Mouse (Mus musculus) liver, adult 2 months (tissue): ENCODE results near the gene Mapkbp1.

Experiments used
- CTCF ChIP-seq: fragments of 200-500 bp; IDR thresholded peaks from 2 replicates; pipeline ENCODE4 v1.5.1; 2011; ENCODE audit warnings: low read depth, low read length, control low read depth
- POLR2A ChIP-seq: fragments of 200-500 bp; IDR thresholded peaks from 2 replicates; pipeline ENCODE4 v1.6.1; 2011; ENCODE audit warnings: low read length, control low read depth; ENCODE audit not compliant: insufficient read depth; ENCODE audit errors: extremely low read depth

DNA sequence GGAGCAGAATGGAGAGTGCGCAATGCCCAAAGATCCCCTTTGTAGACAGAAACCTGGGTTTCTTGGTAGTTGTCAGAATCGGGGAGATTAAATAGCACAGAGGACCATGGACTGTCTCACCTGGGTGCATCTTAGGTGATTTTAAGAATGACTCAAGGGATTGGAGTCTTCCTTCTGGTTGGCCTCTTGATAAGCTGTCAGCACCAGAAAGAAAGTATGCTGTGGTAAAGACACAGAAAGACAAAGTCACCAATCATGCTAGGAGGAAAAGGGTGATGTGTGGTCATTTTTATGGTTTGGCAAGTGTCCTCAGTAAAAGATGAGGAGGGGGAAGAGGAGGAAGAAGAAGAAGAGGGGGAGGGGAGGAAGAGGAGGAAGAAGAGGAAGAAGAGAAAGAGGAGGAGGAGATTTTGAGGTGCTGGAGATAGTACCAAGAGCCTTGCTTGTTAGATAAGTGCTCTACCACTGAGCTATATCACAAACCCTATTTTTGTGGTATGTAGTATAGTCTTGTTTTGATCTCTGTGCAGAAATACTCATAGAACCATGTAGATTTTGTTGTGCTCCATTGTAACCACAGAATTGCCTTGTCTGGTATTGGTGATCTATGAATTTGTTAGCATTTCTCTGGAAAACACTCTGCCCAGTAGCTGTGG, 41.5 kb downstream of the Mapkbp1 start:
- TF ChIP-seq CTCF: no peak
- TF ChIP-seq POLR2A: no peak
